Mouse (Mus musculus) megakaryocyte, embryonic 14.5 days (primary cell): ENCODE measurements at regions not wholly inside any gene's neighbourhood (a gene's known extent, or its start where the extent isn't known, plus 50 kb on each side); places are given as distances from the start of the nearest gene placed in this dataset.
A peak's percentile ranks its signal among the peaks of the same experiment; 100 is the strongest.

Experiments
- H3K27me3 ChIP-seq: replicated peaks from 2 replicates; pipeline ENCODE3; 2012; ENCODE audit warnings: inconsistent platforms
- H3K36me3 ChIP-seq: replicated peaks from 2 replicates; pipeline ENCODE3; 2012; ENCODE audit warnings: low read length, inconsistent platforms, mixed read lengths
- H3K4me1 ChIP-seq: 2 replicates; pipeline ENCODE4 v1.6.1; 2012; ENCODE audit warnings: inconsistent platforms
- H3K4me3 ChIP-seq: replicated peaks from 2 replicates; pipeline ENCODE3; 2012; ENCODE audit warnings: moderate library complexity, mild to moderate bottlenecking, inconsistent platforms
- H3K9me3 ChIP-seq: 2 replicates; pipeline ENCODE4 v1.6.1; 2012; ENCODE audit warnings: inconsistent platforms
- FLI1 ChIP-seq: IDR thresholded peaks from 2 replicates; pipeline ENCODE4 v1.6.1; 2012; ENCODE audit warnings: low read length, inconsistent platforms, mixed read lengths
- GATA1 ChIP-seq: IDR thresholded peaks from 3 replicates; pipeline ENCODE4 v1.6.1; 2012; ENCODE audit warnings: mixed read lengths, low read length, inconsistent platforms, borderline replicate concordance

GRCm38 (mm10) chr2:117962531-117962930, 149.1 kb upstream of the Thbs1 start:
- no peak for TF ChIP-seq FLI1
- Histone ChIP-seq H3K4me3 (peak overlapping the region; percentile 86), H3K36me3 (peaks cover 47% of the 10 kb centered on the region), H3K9me3 (peaks cover 13% of the 10 kb centered on the region), H3K27me3 (no peaks in the 10 kb centered on the region), H3K4me1 (peaks cover 57% of the 10 kb centered on the region)

DNA sequence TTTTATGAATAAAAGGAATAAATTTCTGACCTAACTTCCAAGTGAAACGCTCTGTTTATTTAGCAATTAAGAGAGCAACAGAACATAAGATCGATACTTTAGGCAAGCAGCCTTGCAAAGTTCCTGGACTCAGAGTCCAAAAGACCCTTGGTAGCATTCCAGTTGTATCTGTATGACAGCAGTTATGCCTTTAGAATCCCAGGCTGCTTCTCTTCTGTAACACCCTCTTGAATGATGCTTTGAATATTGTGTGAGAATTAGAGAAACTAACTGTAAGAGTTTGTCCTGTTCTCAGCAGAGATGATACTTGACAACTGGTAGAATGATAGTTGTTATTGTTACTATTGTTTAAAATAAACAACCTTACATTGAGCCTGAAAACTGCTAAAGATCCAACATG, 148.2 kb upstream of the Thbs1 start:
- TF ChIP-seq FLI1 (no peak), GATA1 (no peak)

DNA sequence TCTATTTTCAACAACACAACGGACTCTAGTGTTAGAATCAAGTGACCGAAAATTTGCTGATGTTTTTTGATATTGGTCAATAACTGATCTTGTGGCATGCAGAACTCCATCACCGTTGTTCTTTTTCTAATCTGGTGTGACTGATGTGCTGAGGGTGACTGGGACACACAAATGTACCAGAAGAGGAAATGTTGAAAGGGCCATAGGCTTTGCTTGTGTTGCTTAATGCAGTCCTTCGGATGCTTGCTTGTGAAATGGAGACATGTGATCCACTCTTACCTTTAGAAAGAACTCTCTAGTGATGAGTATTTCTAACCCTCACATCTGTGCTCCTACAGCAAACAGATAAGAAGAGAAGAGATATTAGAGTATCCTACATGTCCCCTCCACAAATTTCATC, 145.9 kb upstream of the Thbs1 start:
- Histone ChIP-seq H3K9me3 (peaks cover 17% of the 10 kb centered on the region), H3K27me3 (no peaks in the 10 kb centered on the region), H3K4me1 (peaks cover 55% of the 10 kb centered on the region), H3K4me3 (no peak overlapping the region), H3K36me3 (peaks cover 41% of the 10 kb centered on the region)
- TF ChIP-seq FLI1 (no peak), GATA1 (no peak)

More for the DNA sequence above, 148.2 kb upstream of the Thbs1 start:
- Histone ChIP-seq H3K4me3 (no peak overlapping the region), H3K9me3 (peaks cover 17% of the 10 kb centered on the region), H3K27me3 (no peaks in the 10 kb centered on the region), H3K36me3 (peaks cover 49% of the 10 kb centered on the region), H3K4me1 (peaks cover 54% of the 10 kb centered on the region)

- Histone ChIP-seq H3K9me3 (peaks cover 21% of the 10 kb centered on the region), H3K27me3 (no peaks in the 10 kb centered on the region), H3K36me3 (peaks cover 60% of the 10 kb centered on the region), H3K4me3 (no peak overlapping the region), H3K4me1 (peaks cover 50% of the 10 kb centered on the region)
- no peak for TF ChIP-seq GATA1
- TF ChIP-seq FLI1 = no peak
Observed at GRCm38 (mm10) chr2:117968731-117969130, 142.9 kb upstream of the Thbs1 start.

DNA sequence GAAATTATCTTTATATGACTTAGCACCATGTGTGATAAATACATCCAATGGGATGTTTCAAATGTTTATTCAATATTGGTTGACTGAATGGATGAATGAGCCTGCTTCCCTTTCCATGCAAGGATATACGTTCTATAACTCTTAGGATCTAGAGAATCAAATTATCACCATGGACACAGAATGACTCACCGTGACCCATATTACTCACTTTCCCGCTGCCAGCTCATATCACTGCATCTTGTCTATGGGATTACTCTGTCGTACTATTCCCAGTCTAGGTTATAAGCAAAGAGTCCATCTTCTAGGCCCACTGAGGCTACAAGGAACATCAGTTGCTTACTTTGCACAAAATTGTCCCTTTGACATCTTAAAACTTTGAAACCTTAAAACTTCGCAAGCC, 141.0 kb upstream of the Thbs1 start:
- H3K9me3 ChIP-seq = peaks cover 21% of the 10 kb centered on the region
- no peaks in the 10 kb centered on the region for H3K27me3 ChIP-seq
- TF ChIP-seq GATA1 (no peak), FLI1 (no peak)
- H3K4me1 ChIP-seq = peaks cover 68% of the 10 kb centered on the region
- no peak overlapping the region for H3K4me3 ChIP-seq
- peaks cover 66% of the 10 kb centered on the region for H3K36me3 ChIP-seq

- TF ChIP-seq GATA1 (peak; percentile 70; the same call in 2 of the 3 replicates), FLI1 (no peak; the same call in 1 of the 2 replicates)
- peaks cover 85% of the 10 kb centered on the region for H3K4me1 ChIP-seq
- H3K4me3 ChIP-seq = peak overlapping the region; percentile 82
- H3K9me3 ChIP-seq = 0 out of 2 replicates have a peak, but pooled peaks cover 3% of the 10 kb centered on the region
- H3K27me3 ChIP-seq = no peaks in the 10 kb centered on the region
- H3K36me3 ChIP-seq = peaks cover 52% of the 10 kb centered on the region
Observed at GRCm38 (mm10) chr2:117977033-117977432, 134.6 kb upstream of the Thbs1 start.

DNA sequence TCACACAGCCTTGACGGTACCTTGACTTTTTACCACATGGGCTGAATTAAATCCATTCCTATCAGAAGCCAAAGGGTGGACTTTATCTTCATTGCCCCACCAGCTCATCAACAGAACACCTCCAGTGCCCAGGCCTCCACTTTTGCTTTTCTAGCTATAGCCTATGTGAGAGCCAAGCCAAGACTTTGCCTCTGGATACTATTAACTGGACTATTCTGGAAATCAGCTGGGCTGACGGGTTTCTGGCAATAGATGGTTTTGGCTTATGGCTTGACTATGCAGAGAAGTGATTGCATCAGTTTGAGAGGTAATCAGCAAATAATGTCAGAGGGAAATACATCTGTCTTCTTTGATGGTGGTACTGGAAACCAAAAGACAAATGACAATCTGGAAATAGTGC, 130.8 kb upstream of the Thbs1 start:
- Histone ChIP-seq H3K4me3 (no peak overlapping the region), H3K36me3 (peaks cover 45% of the 10 kb centered on the region), H3K9me3 (no peaks in the 10 kb centered on the region), H3K27me3 (no peaks in the 10 kb centered on the region), H3K4me1 (peaks cover 90% of the 10 kb centered on the region)
- no peak for TF ChIP-seq FLI1
- no peak for TF ChIP-seq GATA1

DNA sequence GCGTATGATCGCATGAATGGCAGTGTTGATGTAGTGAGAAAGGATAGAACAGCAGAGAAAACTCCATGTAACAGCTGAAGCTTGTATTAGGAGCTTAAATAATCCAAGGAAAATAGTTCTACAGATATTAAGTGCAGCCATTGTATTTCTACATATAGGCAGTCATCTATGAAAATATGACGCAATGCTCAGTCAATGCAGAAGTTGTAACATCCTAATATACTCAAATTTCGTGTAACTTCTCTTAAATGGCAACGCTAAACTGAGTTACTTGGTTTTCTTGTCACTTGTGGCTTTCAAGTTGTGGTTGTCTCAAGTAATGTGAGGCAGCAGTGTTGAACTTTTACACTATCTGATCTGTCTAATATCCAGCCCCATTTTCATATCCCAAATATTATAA, 127.1 kb upstream of the Thbs1 start:
- no peaks in the 10 kb centered on the region for H3K27me3 ChIP-seq
- no peak overlapping the region for H3K4me3 ChIP-seq
- no peak for TF ChIP-seq FLI1
- no peaks in the 10 kb centered on the region for H3K9me3 ChIP-seq
- peaks cover 54% of the 10 kb centered on the region for H3K36me3 ChIP-seq
- peaks cover 96% of the 10 kb centered on the region for H3K4me1 ChIP-seq

GRCm38 (mm10) chr2:117987426-117988215, 124.1 kb upstream of the Thbs1 start:
- peaks cover 55% of the 10 kb centered on the region for H3K36me3 ChIP-seq
- TF ChIP-seq GATA1 = no peak
- TF ChIP-seq FLI1 = no peak
- H3K9me3 ChIP-seq = no peaks in the 10 kb centered on the region
- H3K27me3 ChIP-seq = no peaks in the 10 kb centered on the region
- peak overlapping the region; percentile 59 for H3K4me3 ChIP-seq
- peaks cover 90% of the 10 kb centered on the region for H3K4me1 ChIP-seq

DNA sequence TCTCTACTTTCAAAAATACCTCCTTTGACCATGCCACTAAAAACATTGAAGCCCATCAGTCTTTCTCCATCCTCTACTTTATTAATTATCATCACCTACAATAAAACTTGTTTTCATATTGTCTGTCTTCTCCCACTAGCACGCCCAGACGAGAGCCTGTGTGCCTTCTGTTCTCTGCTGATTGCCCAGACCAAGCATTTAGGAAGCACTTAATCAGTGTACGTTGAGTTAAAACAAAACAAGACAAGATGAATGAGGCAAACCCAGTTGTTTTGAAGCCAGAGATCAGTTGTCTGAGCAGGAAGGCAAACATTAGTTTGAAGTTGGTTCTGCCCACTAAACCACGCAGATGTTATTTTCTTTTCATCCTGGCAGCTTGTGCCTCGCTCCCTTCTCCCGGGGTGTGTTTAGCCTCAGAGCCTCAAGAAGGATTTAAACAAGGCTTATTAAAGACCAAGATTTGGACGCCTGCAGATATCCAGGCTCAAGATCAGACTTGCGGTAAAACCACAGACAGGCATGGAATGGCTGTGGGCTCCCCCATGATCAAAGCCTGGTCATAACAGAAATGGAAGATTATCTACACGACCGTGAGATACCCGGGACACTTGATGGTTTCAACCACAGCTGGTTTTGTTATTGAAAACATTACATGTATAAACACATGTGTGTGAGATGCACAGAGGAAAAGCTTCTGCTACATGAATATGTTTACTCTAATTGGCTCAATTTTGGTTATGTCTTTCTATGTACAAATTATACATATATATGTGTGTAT, 123.1 kb upstream of the Thbs1 start:
- peaks cover 61% of the 10 kb centered on the region for H3K36me3 ChIP-seq

More for the DNA sequence above, 123.1 kb upstream of the Thbs1 start:
- Histone ChIP-seq H3K4me1 (peaks cover 90% of the 10 kb centered on the region), H3K4me3 (no peak overlapping the region), H3K27me3 (no peaks in the 10 kb centered on the region), H3K9me3 (no peaks in the 10 kb centered on the region)
- TF ChIP-seq GATA1 (no peak), FLI1 (no peak)
